Mouse (Mus musculus): Measurements from ENCODE around the gene Borcs6.

The Borcs6 gene

DNA sequence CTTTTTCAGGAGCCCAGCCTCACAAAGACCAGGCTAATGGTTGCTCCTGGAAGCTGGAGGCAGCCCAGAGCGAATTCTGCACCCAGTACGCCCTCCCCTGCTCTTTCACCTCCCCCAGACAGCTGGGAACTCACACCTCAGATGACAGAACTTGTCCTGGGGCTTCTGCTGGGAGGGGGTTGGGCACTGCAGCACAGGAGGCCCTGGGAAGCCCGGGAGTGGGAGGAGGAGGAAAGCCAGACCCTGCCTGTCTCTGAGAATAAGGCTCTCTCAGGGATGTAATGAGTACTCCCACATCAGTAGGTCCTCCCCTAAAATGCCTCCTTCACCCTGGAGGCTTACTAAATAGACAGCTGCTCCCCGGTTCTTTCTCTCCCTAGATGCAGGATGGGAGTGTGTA, 27.6 kb downstream of the Borcs6 start:
- CTCF ChIA-PET, result interaction anchor here (1.5 kb wide), 1 partner anchor 8 kb away, joined by 8 read pairs; no protein-coding TSS in a partner anchor

DNA sequence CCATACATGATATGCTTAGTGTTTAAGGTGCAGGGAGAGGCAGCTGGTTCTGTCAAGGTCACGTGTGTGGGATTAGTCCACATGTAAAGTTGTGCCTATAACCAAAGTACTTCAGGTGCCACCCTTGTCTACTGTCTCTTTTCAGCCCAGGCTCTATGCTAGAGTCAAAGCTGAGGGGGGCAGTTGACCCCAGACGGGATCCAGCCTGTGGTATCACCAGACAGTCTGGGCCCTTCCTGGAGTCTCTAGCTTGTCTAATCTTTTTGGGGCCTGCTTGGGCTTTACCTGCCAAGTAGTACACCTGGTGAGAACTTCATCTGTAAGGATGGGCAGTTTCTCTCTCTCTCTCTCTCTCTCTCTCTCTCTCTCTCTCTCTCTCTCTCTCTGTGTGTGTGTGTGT, 28.1 kb downstream of the Borcs6 start:
- CTCF ChIA-PET, result interaction anchor here (0.7 to 1.5 kb wide), 2 partner anchors 8 to 17 kb away, joined by 3 to 8 read pairs; partner anchors contain the start of gene Tmem107

DNA sequence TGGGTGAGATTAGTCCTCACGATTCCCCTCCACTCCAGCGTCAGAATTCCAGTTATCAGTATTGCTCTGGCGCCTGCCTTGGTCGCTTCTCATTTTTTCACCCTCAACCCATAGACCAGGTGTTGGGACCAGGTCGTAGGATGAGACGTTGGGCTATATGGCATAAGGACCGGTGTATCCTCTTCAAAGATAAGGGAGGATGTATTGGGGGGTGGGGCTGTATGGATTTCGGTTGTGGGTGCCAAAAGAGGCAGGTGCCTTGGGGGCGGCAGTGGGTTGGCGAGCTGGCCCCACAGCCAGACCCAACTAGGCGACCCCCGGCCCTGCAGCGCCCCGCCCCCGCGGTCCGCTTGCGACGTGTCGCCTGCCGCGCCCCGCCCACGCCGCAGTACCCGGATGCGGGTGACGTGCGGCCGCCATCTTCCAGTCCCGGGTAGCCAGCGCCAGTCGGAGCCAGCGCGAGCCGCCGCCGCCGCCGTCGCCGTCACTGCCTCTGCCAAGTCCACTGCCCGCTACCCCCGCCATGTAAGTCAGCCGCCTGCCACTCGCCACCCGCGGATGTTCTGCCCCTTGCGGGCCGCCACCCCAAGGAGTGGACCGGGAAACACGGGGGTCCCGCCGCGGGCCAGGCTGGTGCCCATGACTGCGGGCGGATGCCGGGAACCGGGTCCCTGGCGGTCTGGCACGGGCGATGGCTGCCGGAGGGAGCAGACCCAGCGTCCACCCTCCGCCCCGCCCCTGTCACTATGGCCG, 28.8 kb downstream of the Borcs6 start, which contains the start of gene Vamp2:
Vamp2 (plus strand) TSS at position 388 of the 753 bp plus-strand sequence.
- CTCF ChIA-PET, result interaction anchor here (0.7 to 1.5 kb wide), 2 partner anchors 9 to 18 kb away, joined by 3 to 8 read pairs; partner anchors contain the start of gene Tmem107

GRCm38 (mm10) chr11:69088856-69089615, 29.5 kb downstream of the Borcs6 start:
- CTCF ChIA-PET, result interaction anchor here (0.9 to 1.5 kb wide), 2 partner anchors 10 to 17 kb away, joined by 4 to 8 read pairs; no protein-coding TSS in a partner anchor

GRCm38 (mm10) chr11:69089616-69090290, 30.2 kb downstream of the Borcs6 start:
- CTCF ChIA-PET, result interaction anchor here (0.9 kb wide), 1 partner anchor 18 kb away, joined by 4 read pairs; no protein-coding TSS in a partner anchor

- CTCF ChIA-PET, result interaction anchor here (0.6 kb wide), 1 partner anchor 32 kb away, joined by 3 read pairs; the partner anchor contains the start of gene 9130213A22Rik
Observed at GRCm38 (mm10) chr11:69090367-69090766, 30.9 kb downstream of the Borcs6 start.

- CTCF ChIA-PET, result interaction anchor here (0.7 to 3.1 kb wide), 5 partner anchors 12 to 31 kb away, joined by 3 to 28 read pairs (median 4); partner anchors contain the start of gene 9130213A22Rik
Observed at GRCm38 (mm10) chr11:69091566-69092385, 32.3 kb downstream of the Borcs6 start.

- CTCF ChIA-PET, result interaction anchor here (0.6 to 3.1 kb wide), 6 partner anchors 12 to 30 kb away, joined by 3 to 28 read pairs (median 4); partner anchors contain the start of genes 9130213A22Rik and Hes7
Observed at GRCm38 (mm10) chr11:69092386-69092751, 32.9 kb downstream of the Borcs6 start.

GRCm38 (mm10) chr11:69092871-69093270, 33.4 kb downstream of the Borcs6 start:
- CTCF ChIA-PET, result interaction anchor here (0.6 to 3.1 kb wide), 7 partner anchors 9 to 49 kb away, joined by 3 to 28 read pairs (median 7); partner anchors contain the start of genes 9130213A22Rik and Hes7

GRCm38 (mm10) chr11:69093856-69094255, 34.3 kb downstream of the Borcs6 start:
- CTCF ChIA-PET, result interaction anchor here (0.7 to 3.1 kb wide), 4 partner anchors 8 to 33 kb away, joined by 4 to 28 read pairs (median 6); partner anchors contain the start of gene 9130213A22Rik

GRCm38 (mm10) chr11:69094697-69095429, 35.3 kb downstream of the Borcs6 start, which contains the start of gene Per1:
Gene Per1 (plus strand): TSS chr11:69095217.
- CTCF ChIA-PET, result interaction anchor here (1.2 to 3.1 kb wide), 2 partner anchors 15 to 28 kb away, joined by 4 to 28 read pairs; partner anchors contain the start of gene 9130213A22Rik

- CTCF ChIA-PET, result no interaction called here
Observed at GRCm38 (mm10) chr11:69095511-69096231, 36.2 kb downstream of the Borcs6 start.

GRCm38 (mm10) chr11:69096360-69096986, 37.0 kb downstream of the Borcs6 start:
- CTCF ChIA-PET, result interaction anchor here (0.6 kb wide), 1 partner anchor 562 kb away, joined by 3 read pairs; no protein-coding TSS in a partner anchor

- CTCF ChIA-PET, result interaction anchor here (0.6 kb wide), 1 partner anchor 561 kb away, joined by 3 read pairs; no protein-coding TSS in a partner anchor
Observed at GRCm38 (mm10) chr11:69096987-69097900, 37.7 kb downstream of the Borcs6 start.

DNA sequence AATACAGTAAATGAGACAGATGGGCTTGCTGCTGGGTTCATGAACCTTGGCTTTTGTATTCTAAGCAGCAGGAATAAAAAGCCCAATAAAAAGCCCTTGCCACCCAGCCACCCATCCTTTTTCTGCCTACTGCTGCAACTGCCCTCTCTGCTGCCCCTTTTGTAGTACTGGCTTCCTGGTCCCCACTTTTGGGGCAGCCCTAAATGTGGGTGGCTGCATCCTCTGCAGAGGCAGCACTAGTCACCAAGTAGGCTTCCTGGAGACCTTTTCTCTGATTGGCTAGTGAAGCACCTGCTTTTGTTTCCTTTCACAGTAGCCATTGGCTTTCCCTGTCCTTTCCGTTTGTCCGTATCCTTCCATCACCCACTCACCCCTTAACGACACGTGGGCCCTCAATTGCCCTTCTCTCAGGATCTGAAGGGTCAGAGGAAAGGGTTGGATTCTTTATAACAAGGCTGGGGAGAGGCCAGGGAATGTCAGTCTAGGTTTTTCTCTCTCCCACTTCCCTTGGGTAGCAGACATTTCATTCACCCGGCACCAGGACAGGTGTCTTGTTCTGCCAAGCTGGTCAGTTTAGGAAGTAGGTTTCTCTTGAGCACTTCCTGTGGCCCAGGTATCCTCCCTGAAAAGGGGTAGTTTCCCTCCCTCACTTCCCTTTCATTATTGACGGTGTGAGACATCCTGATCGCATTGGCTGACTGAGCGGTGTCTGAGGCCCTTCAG, 38.7 kb downstream of the Borcs6 start:
- CTCF ChIA-PET, result interaction anchor here (1.4 kb wide), 1 partner anchor 12 kb away, joined by 4 read pairs; no protein-coding TSS in a partner anchor

DNA sequence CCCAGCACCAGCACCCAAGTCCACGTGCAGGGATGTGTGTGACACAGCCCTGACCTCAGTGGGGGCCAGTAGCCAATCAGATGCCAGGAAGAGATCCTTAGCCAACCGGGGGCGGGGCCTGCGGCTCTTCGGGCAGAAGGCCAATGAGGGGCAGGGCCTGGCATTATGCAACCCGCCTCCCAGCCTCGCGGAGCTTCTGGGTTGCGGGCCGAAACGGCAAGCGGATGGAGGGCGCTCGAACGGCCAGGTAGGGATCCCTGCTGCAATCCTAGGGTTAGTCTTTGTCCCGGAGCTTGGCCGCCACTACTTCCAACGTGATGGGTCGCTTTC, 39.2 kb downstream of the Borcs6 start:
- CTCF ChIA-PET, result interaction anchor here (1.4 kb wide), 1 partner anchor 12 kb away, joined by 4 read pairs; no protein-coding TSS in a partner anchor

Measured in spleen, embryonic (tissue).